Comparison of ENCODE assay signal across 12 mouse cellular contexts in the genomic region with DNA sequence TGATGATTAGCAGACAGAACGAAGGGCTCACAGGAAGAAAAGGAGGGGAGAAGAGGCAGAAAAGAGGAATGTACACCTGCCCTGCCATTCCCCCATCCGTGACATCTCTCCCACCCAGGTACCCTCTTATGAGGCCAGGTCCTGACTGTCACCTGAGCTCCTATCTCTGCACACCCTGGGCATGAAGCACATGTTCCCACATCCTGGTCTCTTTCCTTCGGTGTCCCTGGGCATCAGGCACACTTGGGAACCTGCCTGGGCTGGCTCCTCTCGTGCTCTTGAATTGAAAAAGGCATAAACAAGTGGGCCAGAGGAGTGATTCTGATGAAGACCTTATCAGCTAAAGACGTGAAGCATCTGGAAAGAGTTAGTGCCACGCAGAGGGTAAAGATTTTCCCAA.
DNase-seq lines count a peak whose midpoint lies in the region; ATAC-seq lines count a peak whose summit lies in the region.
"Had no signal": no experiment of that assay in that cellular context is flagged by ENCODE, and none has a peak within 500 bp of the region (broad histone marks: within the 10 kb centered on the region; RNA-seq: fewer than 3 reads in every experiment).

No protein-coding gene starts in this region.

- no peak for ATAC-seq in cerebellum, adult (ENCODE audit: insufficient number of reproducible peaks, low FRiP score, low TSS enrichment)
- ATAC-seq: activated CD4-positive, CD25-positive, alpha-beta regulatory T cell, adult 4 months; CD4-positive, CD25-positive, alpha-beta regulatory T cell, adult 4 months; forebrain, embryonic 13.5 days; forebrain, embryonic 15.5 days; forebrain, postnatal 0 days; Patski had no signal

- peak; percentile 50 for DNase-seq in cerebellum, adult 11 months
- peak; percentile 64 to 65 for DNase-seq in cerebellum, adult 18-20 months
- no peak for DNase-seq in cerebellum, postnatal 4 days (ENCODE audit: low spot score in 2 of 2)
- DNase-seq in cerebellum, adult 9-10 months, result peak; percentile 78
- DNase-seq in thymus, postnatal 14 days, result no peak
- DNase-seq: forebrain, postnatal 0 days had no signal

Comparison
In these comparisons a context has a peak if more than half of its experiments do, and no peak if none do; other contexts are left out.
1. DNase-seq: peak in cerebellum, adult 11 months (single experiment), cerebellum, adult 18-20 months (2 of 2) and cerebellum, adult 9-10 months (single experiment); none in cerebellum, postnatal 4 days (0 of 2) and thymus, postnatal 14 days (single experiment).